Mouse (Mus musculus) hindbrain, embryonic 16.5 days (tissue): ENCODE measurements at regions not wholly inside any gene's neighbourhood (a gene's known extent, or its start where the extent isn't known, plus 50 kb on each side); places are given as distances from the start of the nearest gene placed in this dataset.
A peak's percentile ranks its signal among the peaks of the same experiment; 100 is the strongest.

Source experiments
- ATAC-seq: fragments of 200-750 bp; cut with Nextera tagmentation; 2 replicates; pipeline ENCODE4 v1.8.0; 2017; ENCODE audit warnings: moderate TSS enrichment, moderate library complexity
- H3K27ac ChIP-seq: fragments of 300-500 bp; sonication (generic); 2 replicates; pipeline ENCODE4 v1.5.1; 2014; ENCODE audit warnings: low read depth, mild to moderate bottlenecking, control low read depth, low read length, moderate library complexity
- H3K27me3 ChIP-seq: fragments of 300-500 bp; sonication (generic); replicated peaks from 2 replicates; pipeline ENCODE4 v1.6.1; 2014; ENCODE audit warnings: low read length; ENCODE audit not compliant: control insufficient read depth, insufficient read depth
- H3K36me3 ChIP-seq: fragments of 300-500 bp; sonication (generic); 2 replicates; pipeline ENCODE4 v1.6.1; 2014; ENCODE audit warnings: mild to moderate bottlenecking, low read length, moderate library complexity, mixed read lengths; ENCODE audit not compliant: control insufficient read depth, insufficient read depth
- H3K4me1 ChIP-seq: fragments of 300-500 bp; sonication (generic); 2 replicates; pipeline ENCODE4 v1.6.1; 2014; ENCODE audit warnings: low read depth, low read length; ENCODE audit not compliant: control insufficient read depth, insufficient read depth
- H3K4me2 ChIP-seq: fragments of 300-500 bp; sonication (generic); 2 replicates; pipeline ENCODE4 v1.6.1; 2014; ENCODE audit warnings: mild to moderate bottlenecking, low read length, control low read depth, moderate library complexity
- H3K4me3 ChIP-seq: fragments of 300-500 bp; sonication (generic); 2 replicates; pipeline ENCODE4 v1.5.1; 2014; ENCODE audit warnings: mild to moderate bottlenecking, low read length, control low read depth, moderate library complexity
- H3K9ac ChIP-seq: fragments of 300-500 bp; sonication (generic); 2 replicates; pipeline ENCODE4 v1.6.1; 2014; ENCODE audit warnings: low read depth, mild to moderate bottlenecking, control low read depth, low read length, moderate library complexity
- H3K9me3 ChIP-seq: fragments of 300-500 bp; sonication (generic); 2 replicates; pipeline ENCODE4 v1.6.1; 2014; ENCODE audit warnings: mild to moderate bottlenecking, low read length, moderate library complexity; ENCODE audit not compliant: control insufficient read depth
- WGBS: fragments of 180-500 bp; shearing (Covaris S2); extraction: QIAGEN DNeasy Blood & Tissue Kit; methylation state at CpG from one replicate; pipeline ENCODE4 v1.1.7; 2014; 5-methylcytosine and 5-hydroxymethylcytosine counted together

- Histone ChIP-seq H3K9ac (peak overlapping the region; percentile 33; the same call in 1 of the 2 replicates), H3K4me1 (peaks cover 26% of the 10 kb centered on the region), H3K27ac (peak overlapping the region; percentile 85), H3K4me2 (peak overlapping the region; percentile 36), H3K4me3 (no peak overlapping the region), H3K27me3 (peaks cover 2% of the 10 kb centered on the region; the same call in 1 of the 2 replicates), H3K9me3 (no peaks in the 10 kb centered on the region), H3K36me3 (no peaks in the 10 kb centered on the region)
- 31% methylated on average over 22 of the region's 23 CpGs for WGBS
- ATAC-seq: peak; percentile 81
Measured at GRCm38 (mm10) chr3:153084226-153085095, 102.4 kb upstream of the St6galnac5 start.

GRCm38 (mm10) chr3:153080371-153080770 is 98.3 kb upstream of the St6galnac5 start:
- Histone ChIP-seq H3K4me1 (peaks cover 20% of the 10 kb centered on the region), H3K9ac (no peak overlapping the region), H3K4me3 (no peak overlapping the region), H3K9me3 (no peaks in the 10 kb centered on the region), H3K27ac (no peak overlapping the region), H3K4me2 (no peak overlapping the region), H3K36me3 (no peaks in the 10 kb centered on the region), H3K27me3 (peaks cover 2% of the 10 kb centered on the region; the same call in 1 of the 2 replicates)
- ATAC-seq: no peak
- WGBS: 79% methylated on average over 3 of the region's 3 CpGs

GRCm38 (mm10) chr3:153077846-153078703 is 96.0 kb upstream of the St6galnac5 start:
- WGBS: 55% methylated on average over 14 of the region's 14 CpGs
- no peaks in the 10 kb centered on the region for H3K9me3 ChIP-seq

GRCm38 (mm10) chr3:153072200-153072919 is 90.3 kb upstream of the St6galnac5 start:
- H3K36me3 ChIP-seq: no peaks in the 10 kb centered on the region
- H3K27ac ChIP-seq: no peak overlapping the region
- H3K9me3 ChIP-seq: no peaks in the 10 kb centered on the region
- H3K4me1 ChIP-seq: no peaks in the 10 kb centered on the region; the same call in 1 of the 2 replicates
- ATAC-seq: no peak
- no peak overlapping the region for H3K9ac ChIP-seq
- WGBS: 38% methylated on average over 10 of the region's 10 CpGs
- no peaks in the 10 kb centered on the region for H3K27me3 ChIP-seq
- no peak overlapping the region for H3K4me2 ChIP-seq
- H3K4me3 ChIP-seq: no peak overlapping the region

More at GRCm38 (mm10) chr3:153077846-153078703, 96.0 kb upstream of the St6galnac5 start:
- Histone ChIP-seq H3K9ac (no peak overlapping the region), H3K36me3 (no peaks in the 10 kb centered on the region), H3K4me3 (no peak overlapping the region), H3K4me1 (peaks cover 3% of the 10 kb centered on the region), H3K27ac (no peak overlapping the region), H3K4me2 (no peak overlapping the region), H3K27me3 (peaks cover 2% of the 10 kb centered on the region; the same call in 1 of the 2 replicates)
- ATAC-seq: 0 out of 2 replicates have a peak, but pooled peaks have one; percentile 52

- no peak for ATAC-seq
- H3K4me2 ChIP-seq: no peak overlapping the region
- 84% methylated on average over 8 of the region's 8 CpGs for WGBS
Measured at GRCm38 (mm10) chr3:153071549-153071948, 89.5 kb upstream of the St6galnac5 start.

GRCm38 (mm10) chr3:153071123-153071522 is 89.1 kb upstream of the St6galnac5 start:
- no peak for ATAC-seq
- Histone ChIP-seq H3K9ac (no peak overlapping the region), H3K36me3 (no peaks in the 10 kb centered on the region), H3K9me3 (no peaks in the 10 kb centered on the region), H3K4me2 (no peak overlapping the region), H3K4me1 (no peaks in the 10 kb centered on the region; the same call in 1 of the 2 replicates), H3K4me3 (no peak overlapping the region), H3K27ac (no peak overlapping the region), H3K27me3 (no peaks in the 10 kb centered on the region)
- WGBS: 94% methylated on average over 3 of the region's 3 CpGs

More at GRCm38 (mm10) chr3:153071549-153071948, 89.5 kb upstream of the St6galnac5 start:
- Histone ChIP-seq H3K4me1 (no peaks in the 10 kb centered on the region; the same call in 1 of the 2 replicates), H3K27ac (no peak overlapping the region), H3K27me3 (no peaks in the 10 kb centered on the region), H3K4me3 (no peak overlapping the region), H3K9ac (no peak overlapping the region), H3K9me3 (no peaks in the 10 kb centered on the region), H3K36me3 (no peaks in the 10 kb centered on the region)

GRCm38 (mm10) chr3:153065890-153066289 is 83.8 kb upstream of the St6galnac5 start:
- H3K4me3 ChIP-seq: no peak overlapping the region
- no peak for ATAC-seq
- no peak overlapping the region for H3K27ac ChIP-seq
- no peaks in the 10 kb centered on the region for H3K9me3 ChIP-seq
- WGBS: 79% methylated on average over 3 of the region's 3 CpGs
- H3K9ac ChIP-seq: no peak overlapping the region
- no peaks in the 10 kb centered on the region for H3K4me1 ChIP-seq
- no peaks in the 10 kb centered on the region for H3K36me3 ChIP-seq
- no peak overlapping the region for H3K4me2 ChIP-seq
- no peaks in the 10 kb centered on the region for H3K27me3 ChIP-seq

- WGBS: 91% methylated on average over 3 of the region's 3 CpGs
- Histone ChIP-seq H3K9ac (no peak overlapping the region), H3K4me3 (no peak overlapping the region), H3K36me3 (no peaks in the 10 kb centered on the region), H3K4me2 (no peak overlapping the region), H3K27ac (no peak overlapping the region), H3K4me1 (no peaks in the 10 kb centered on the region), H3K27me3 (no peaks in the 10 kb centered on the region), H3K9me3 (no peaks in the 10 kb centered on the region)
- no peak for ATAC-seq
Measured at GRCm38 (mm10) chr3:153053163-153053562, 71.1 kb upstream of the St6galnac5 start.
